Mouse (Mus musculus) bone marrow macrophage, adult 2 months (primary cell): ENCODE measurements at regions not wholly inside any gene's neighbourhood (a gene's known extent, or its start where the extent isn't known, plus 50 kb on each side); places are given as distances from the start of the nearest gene placed in this dataset.

Experiments used
- CTCF ChIP-seq: IDR thresholded peaks from 2 replicates; pipeline ENCODE4 v1.5.1; 2012; ENCODE audit warnings: low read depth, mild to moderate bottlenecking, low read length, moderate library complexity
- POLR2A ChIP-seq: IDR thresholded peaks from 2 replicates; pipeline ENCODE4 v1.6.1; 2012; ENCODE audit warnings: mild to moderate bottlenecking, low read depth, low read length, borderline replicate concordance

- TF ChIP-seq CTCF (no peak), POLR2A (no peak)
These were observed 78.0 kb upstream of the Fn1 start for GRCm38 (mm10) chr1:71731011-71731410.
